Mouse (Mus musculus) hindbrain, embryonic 11.5 days (tissue): ENCODE measurements at regions not wholly inside any gene's neighbourhood (a gene's known extent, or its start where the extent isn't known, plus 50 kb on each side); places are given as distances from the start of the nearest gene placed in this dataset.

ENCODE experiments used
- ATAC-seq: fragments of 200-750 bp; cut with Nextera tagmentation; 2 replicates; pipeline ENCODE4 v1.8.0; 2017; ENCODE audit warnings: mild to moderate bottlenecking, moderate TSS enrichment, moderate library complexity; ENCODE audit not compliant: low FRiP score
- DNase-seq: peaks from one replicate; pipeline ENCODE4 v3.0.0-alpha.2; 2015; ENCODE audit warnings: low spot score
- H3K27ac ChIP-seq: fragments of 300-500 bp; sonication (generic); 2 replicates; pipeline ENCODE4 v1.5.1; 2014; ENCODE audit warnings: mild to moderate bottlenecking, low read depth, low read length
- H3K27me3 ChIP-seq: fragments of 300-500 bp; sonication (generic); 2 replicates; pipeline ENCODE4 v1.6.1; 2014; ENCODE audit warnings: mild to moderate bottlenecking, low read length, moderate library complexity, mixed read lengths; ENCODE audit not compliant: control insufficient read depth, insufficient read depth
- H3K36me3 ChIP-seq: fragments of 300-500 bp; sonication (generic); 2 replicates; pipeline ENCODE4 v1.6.1; 2014; ENCODE audit warnings: mild to moderate bottlenecking, low read length, moderate library complexity, mixed read lengths; ENCODE audit not compliant: control insufficient read depth, insufficient read depth
- H3K4me1 ChIP-seq: fragments of 300-500 bp; sonication (generic); replicated peaks from 2 replicates; pipeline ENCODE4 v1.6.1; 2014; ENCODE audit warnings: low read length, mixed read lengths; ENCODE audit not compliant: control insufficient read depth, insufficient read depth
- H3K4me2 ChIP-seq: fragments of 300-500 bp; sonication (generic); replicated peaks from 2 replicates; pipeline ENCODE4 v1.6.1; 2014; ENCODE audit warnings: mild to moderate bottlenecking, low read depth, low read length
- H3K4me3 ChIP-seq: fragments of 300-500 bp; sonication (generic); 2 replicates; pipeline ENCODE4 v1.5.1; 2014; ENCODE audit warnings: low read depth, low read length
- H3K9ac ChIP-seq: fragments of 300-500 bp; sonication (generic); 2 replicates; pipeline ENCODE4 v1.6.1; 2014; ENCODE audit warnings: low read depth, low read length
- H3K9me3 ChIP-seq: fragments of 300-500 bp; sonication (generic); 2 replicates; pipeline ENCODE4 v1.6.1; 2016; ENCODE audit warnings: low read length; ENCODE audit not compliant: control insufficient read depth
- WGBS: fragments of 180-500 bp; shearing (Covaris S2); extraction: QIAGEN DNeasy Blood & Tissue Kit; methylation state at CpG from one replicate; pipeline ENCODE4 v1.1.7; 2014; 5-methylcytosine and 5-hydroxymethylcytosine counted together

DNA sequence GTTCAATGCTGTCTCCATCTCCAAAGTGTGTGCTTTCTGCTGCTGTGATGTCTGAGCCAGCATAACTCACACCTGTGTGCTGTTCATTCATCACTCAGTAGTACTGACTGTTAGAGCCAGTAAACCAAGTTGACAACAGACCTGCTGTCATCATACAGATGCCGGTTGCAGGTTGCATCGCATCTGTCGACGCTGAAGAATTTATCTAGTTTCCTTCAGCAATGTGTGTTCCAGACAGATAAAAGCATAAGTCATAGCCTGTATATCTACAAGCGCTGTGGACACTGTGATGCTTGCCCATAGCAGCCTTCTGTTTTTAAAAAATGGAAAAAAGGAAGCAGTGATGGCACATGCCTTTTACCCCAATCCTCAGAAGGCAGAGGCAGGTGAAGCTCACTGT is 524.6 kb upstream of the Adamts9 start:
- no peak for ATAC-seq
- Histone ChIP-seq H3K36me3 (no peaks in the 10 kb centered on the region), H3K27me3 (no peaks in the 10 kb centered on the region), H3K27ac (no peak overlapping the region), H3K9ac (no peak overlapping the region), H3K9me3 (no peaks in the 10 kb centered on the region), H3K4me2 (no peak overlapping the region), H3K4me1 (no peaks in the 10 kb centered on the region), H3K4me3 (no peak overlapping the region)
- 96% methylated on average over 5 of the region's 5 CpGs for WGBS
- DNase-seq: no peak

DNA sequence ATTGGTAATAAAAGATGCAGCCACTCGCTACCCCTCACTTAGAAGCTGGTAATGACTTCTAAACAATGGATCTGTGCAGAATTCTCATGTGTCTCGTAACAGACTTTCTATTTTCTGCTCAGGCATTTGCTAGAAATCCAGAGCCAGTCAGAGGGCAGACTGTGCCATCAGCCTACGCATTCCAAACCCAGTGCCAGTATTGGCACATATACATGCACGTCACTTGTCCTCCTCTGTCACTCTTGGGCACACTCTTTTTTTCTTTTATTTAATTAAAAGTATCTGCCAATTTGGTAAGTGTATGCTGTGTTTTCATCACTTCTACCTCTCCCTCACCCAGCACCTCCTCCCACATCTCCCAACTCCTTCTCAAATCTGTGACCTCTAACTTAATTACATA is 519.6 kb upstream of the Adamts9 start:
- ATAC-seq (no peak), DNase-seq (no peak)
- Histone ChIP-seq H3K27ac (no peak overlapping the region), H3K36me3 (no peaks in the 10 kb centered on the region), H3K9me3 (no peaks in the 10 kb centered on the region), H3K4me1 (no peaks in the 10 kb centered on the region), H3K4me2 (no peak overlapping the region), H3K27me3 (no peaks in the 10 kb centered on the region), H3K9ac (no peak overlapping the region), H3K4me3 (no peak overlapping the region)
- 90% methylated on average over 4 of the region's 4 CpGs for WGBS

DNA sequence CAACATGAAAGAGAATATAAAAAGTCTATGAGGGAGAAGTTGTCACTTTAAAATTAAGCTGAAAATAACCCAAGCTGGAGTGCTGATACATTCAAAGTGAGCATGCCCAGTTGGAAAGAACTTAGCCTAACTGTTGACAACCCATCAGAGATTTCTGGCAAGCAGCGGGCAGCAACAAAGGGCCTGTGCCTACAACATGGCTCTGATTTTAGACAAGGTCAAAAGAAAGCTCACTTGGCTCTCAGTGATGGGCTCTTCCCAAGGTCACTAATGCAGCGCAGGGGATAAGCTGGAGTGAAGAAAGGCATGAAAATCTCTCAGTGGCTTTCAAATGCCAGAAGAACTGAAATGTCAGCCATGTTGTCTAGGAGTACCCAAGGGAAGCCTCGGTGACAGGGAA is 518.1 kb upstream of the Adamts9 start:
- 80% methylated on average over 3 of the region's 3 CpGs for WGBS
- Histone ChIP-seq H3K27ac (no peak overlapping the region), H3K4me3 (no peak overlapping the region), H3K9me3 (no peaks in the 10 kb centered on the region), H3K4me2 (no peak overlapping the region), H3K27me3 (no peaks in the 10 kb centered on the region), H3K36me3 (no peaks in the 10 kb centered on the region), H3K9ac (no peak overlapping the region), H3K4me1 (no peaks in the 10 kb centered on the region)
- DNase-seq: no peak
- no peak for ATAC-seq

DNA sequence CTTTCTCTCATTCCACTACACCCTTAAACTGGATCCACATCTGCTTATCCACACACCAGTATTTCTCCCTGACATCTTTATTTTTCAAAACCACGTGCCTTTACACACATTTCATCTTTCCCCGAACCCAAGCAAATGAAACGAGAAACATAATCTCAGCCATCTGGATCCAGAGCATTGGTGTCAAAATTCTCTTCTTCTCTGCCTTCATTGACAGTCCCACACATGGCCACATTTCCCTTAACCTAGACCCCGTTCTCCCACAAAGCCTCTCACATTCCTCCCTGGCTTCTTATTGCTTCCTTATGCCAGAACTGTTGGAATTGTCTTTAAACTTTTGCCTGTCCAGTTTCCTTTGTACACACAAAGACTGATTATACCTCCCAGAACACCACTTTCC is 514.3 kb upstream of the Adamts9 start:
- ATAC-seq (no peak), DNase-seq (no peak)
- 61% methylated on average over 4 of the region's 4 CpGs for WGBS

DNA sequence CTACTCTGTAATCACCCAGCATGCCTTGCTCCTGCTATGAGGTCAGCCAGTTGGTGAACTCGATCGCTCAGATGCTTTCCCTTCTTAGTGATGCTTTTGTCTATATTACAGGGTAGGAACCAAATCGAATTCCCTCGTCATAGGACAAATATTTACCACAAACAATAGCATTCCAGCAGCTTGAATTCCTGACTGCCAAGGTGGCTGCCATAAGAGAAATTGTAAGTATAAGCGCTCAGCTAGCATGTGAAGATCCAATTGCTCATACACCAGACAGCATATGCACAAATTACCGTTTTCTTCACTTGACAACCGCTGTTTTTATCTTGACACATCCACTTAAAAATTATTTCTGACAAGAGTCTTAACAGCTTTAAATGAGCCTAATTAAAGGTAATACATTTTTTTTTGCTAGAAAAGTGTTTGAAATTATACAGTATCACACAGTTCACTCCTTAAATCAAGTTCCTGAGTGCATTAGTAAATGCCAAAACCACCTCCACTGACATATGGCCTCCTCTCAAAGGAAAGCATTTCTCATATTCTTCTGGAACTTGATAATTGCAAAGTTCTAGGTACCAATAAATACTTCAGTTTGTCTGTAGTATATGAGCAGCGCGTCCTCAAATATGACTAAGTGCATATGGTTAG is 513.2 kb upstream of the Adamts9 start:
- Histone ChIP-seq H3K4me1 (no peaks in the 10 kb centered on the region), H3K27me3 (no peaks in the 10 kb centered on the region), H3K27ac (no peak overlapping the region), H3K9me3 (no peaks in the 10 kb centered on the region), H3K9ac (no peak overlapping the region), H3K36me3 (no peaks in the 10 kb centered on the region), H3K4me3 (no peak overlapping the region), H3K4me2 (no peak overlapping the region)
- ATAC-seq: no peak
- 89% methylated on average over 9 of the region's 9 CpGs for WGBS
- DNase-seq: no peak

More for the DNA sequence above, 514.3 kb upstream of the Adamts9 start:
- H3K27me3 ChIP-seq: no peaks in the 10 kb centered on the region
- no peak overlapping the region for H3K27ac ChIP-seq
- H3K36me3 ChIP-seq: no peaks in the 10 kb centered on the region
- no peaks in the 10 kb centered on the region for H3K4me1 ChIP-seq
- H3K9me3 ChIP-seq: no peaks in the 10 kb centered on the region
- H3K4me2 ChIP-seq: no peak overlapping the region
- no peak overlapping the region for H3K4me3 ChIP-seq
- H3K9ac ChIP-seq: no peak overlapping the region

DNA sequence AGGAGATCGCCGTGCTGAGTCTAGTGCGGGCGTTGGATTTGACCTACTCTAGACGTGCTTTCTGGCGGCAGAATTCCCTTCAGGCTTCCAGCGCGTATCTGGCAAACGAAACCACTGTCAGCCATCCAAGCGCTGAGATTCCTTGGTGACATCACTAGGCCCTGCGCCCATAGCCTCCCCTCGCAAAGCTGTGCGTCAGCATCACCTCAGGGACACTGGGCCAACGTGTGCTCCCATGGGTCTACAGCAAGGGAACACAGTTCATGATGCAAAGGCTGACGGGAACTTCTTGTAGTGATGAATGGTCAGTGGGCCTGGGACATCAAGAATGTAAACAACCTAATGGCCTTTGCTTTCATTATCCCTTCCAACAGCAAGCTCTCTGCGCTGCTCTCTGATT is 502.3 kb upstream of the Adamts9 start:
- Histone ChIP-seq H3K4me3 (no peak overlapping the region), H3K9ac (no peak overlapping the region), H3K36me3 (no peaks in the 10 kb centered on the region), H3K4me2 (no peak overlapping the region), H3K27ac (no peak overlapping the region), H3K9me3 (no peaks in the 10 kb centered on the region), H3K27me3 (no peaks in the 10 kb centered on the region), H3K4me1 (peaks cover 3% of the 10 kb centered on the region)
- ATAC-seq (no peak), DNase-seq (no peak)
- WGBS: 79% methylated on average over 16 of the region's 16 CpGs

DNA sequence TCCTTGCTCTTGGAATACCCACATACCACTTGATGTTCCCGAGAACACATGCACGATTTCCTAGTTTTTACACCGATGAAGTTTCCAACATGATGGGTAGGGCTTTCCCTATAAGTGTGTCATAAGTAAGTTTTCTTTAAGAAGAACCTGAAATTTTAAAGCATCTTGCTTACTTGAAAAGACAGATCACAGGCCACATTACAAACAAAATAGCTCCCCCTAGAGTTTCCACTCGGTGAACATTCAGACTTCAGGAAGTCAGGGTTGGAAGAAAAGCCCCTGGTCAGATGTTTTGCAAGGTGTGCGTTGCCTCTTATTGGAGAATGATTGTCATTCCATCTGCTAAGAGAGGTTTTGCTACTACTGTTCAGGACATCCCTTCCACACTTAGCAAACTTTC is 501.8 kb upstream of the Adamts9 start:
- no peaks in the 10 kb centered on the region for H3K27me3 ChIP-seq
- H3K27ac ChIP-seq: no peak overlapping the region
- H3K4me1 ChIP-seq: peaks cover 3% of the 10 kb centered on the region
- 72% methylated on average over 5 of the region's 5 CpGs for WGBS
- no peaks in the 10 kb centered on the region for H3K36me3 ChIP-seq
- ATAC-seq (no peak), DNase-seq (peak; percentile 41)
- no peak overlapping the region for H3K9ac ChIP-seq
- H3K4me3 ChIP-seq: no peak overlapping the region
- no peak overlapping the region for H3K4me2 ChIP-seq
- no peaks in the 10 kb centered on the region for H3K9me3 ChIP-seq

DNA sequence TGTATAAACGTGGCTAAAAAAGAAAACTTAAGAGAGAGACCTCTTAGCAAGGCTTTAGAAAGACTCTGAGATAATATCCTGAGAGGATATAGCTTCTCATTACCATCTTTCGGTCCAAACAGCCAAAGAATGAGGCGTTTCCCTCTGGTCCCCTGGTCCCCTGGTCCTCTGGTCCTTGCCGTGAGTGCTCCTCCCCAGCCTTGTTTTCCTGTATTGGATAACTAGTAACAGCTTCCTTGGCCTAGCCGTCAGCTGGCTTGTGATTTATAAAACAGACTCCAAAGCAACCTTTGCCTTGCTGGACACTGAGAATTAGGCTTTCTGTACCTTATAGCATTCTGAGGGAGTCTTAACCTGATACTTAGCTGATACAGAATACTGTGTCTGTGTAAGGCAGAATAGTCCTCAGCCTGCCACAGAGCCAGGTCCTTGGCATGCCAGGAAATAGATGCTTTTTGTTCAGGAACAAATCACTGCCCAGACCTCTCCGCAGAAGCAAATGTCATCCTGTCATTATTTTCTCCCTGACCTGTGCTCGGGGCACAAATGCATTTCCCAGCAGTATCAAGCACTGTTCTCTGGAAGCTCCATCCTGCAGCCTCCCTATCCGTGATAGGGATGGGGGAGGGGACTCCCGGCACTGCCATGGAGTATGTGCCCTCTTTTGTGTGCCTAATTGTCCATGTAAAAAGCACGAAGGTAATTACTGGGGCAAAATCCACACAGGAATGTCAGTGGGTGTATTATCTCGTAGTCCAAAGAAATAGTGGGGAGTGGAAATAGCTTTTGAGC is 500.7 kb upstream of the Adamts9 start:
- Histone ChIP-seq H3K9ac (0 out of 2 replicates have a peak overlapping the region, but pooled peaks have one; percentile 23), H3K4me2 (no peak overlapping the region), H3K27ac (peak overlapping the region; percentile 49), H3K27me3 (no peaks in the 10 kb centered on the region), H3K4me1 (peaks cover 3% of the 10 kb centered on the region), H3K9me3 (no peaks in the 10 kb centered on the region), H3K4me3 (no peak overlapping the region), H3K36me3 (no peaks in the 10 kb centered on the region)
- 30% methylated on average over 11 of the region's 11 CpGs for WGBS
- DNase-seq: peak; percentile 43
- ATAC-seq: peak; percentile 59; the same call in 1 of the 2 replicates

DNA sequence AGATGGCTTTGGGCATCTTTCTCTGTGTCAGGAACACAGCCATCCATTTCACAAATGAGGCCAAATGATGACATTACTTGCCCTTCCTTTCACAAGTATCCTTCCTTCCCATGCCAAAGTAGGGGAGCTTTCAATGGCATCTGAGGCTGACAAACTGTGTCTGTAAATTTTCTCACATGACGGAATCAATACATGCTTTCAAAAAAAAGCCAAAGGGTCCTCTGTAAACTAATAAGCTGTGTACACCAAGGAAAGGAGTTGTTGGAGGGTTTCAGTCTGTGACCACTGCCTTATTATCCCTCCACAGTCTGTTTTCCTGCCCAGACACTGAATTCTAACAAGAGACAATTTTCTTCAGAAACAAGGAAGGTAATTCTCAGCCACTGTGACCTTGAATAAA is 490.2 kb upstream of the Adamts9 start:
- H3K4me2 ChIP-seq: no peak overlapping the region
- H3K4me3 ChIP-seq: no peak overlapping the region
- no peaks in the 10 kb centered on the region for H3K4me1 ChIP-seq
- H3K9ac ChIP-seq: no peak overlapping the region
- no peak for ATAC-seq
- H3K27ac ChIP-seq: no peak overlapping the region
- no peak for DNase-seq
- no peaks in the 10 kb centered on the region for H3K27me3 ChIP-seq
- H3K9me3 ChIP-seq: no peaks in the 10 kb centered on the region
- no peaks in the 10 kb centered on the region for H3K36me3 ChIP-seq
- WGBS: 72% methylated on average over 1 of the region's 1 CpGs
